Mouse (Mus musculus): ENCODE results near the gene Arid2.
"Not testable (repeated sequence)": the region's sequence is repeated elsewhere in the genome, so short reads cannot be mapped to it uniquely, and the experiment has no call there.

Gene Arid2

GRCm38 (mm10) chr15:96287369-96287975, at the start of gene Arid2:
Gene Arid2 (plus strand): TSS chr15:96287518.
- DNase-seq (ENCODE audit: low spot score in 2 of 2), result peak; percentile 75 to 89

- no peak for DNase-seq (ENCODE audit: low spot score in 2 of 2)
These were observed 49.2 kb upstream of the Arid2 start for GRCm38 (mm10) chr15:96238071-96238470.

GRCm38 (mm10) chr15:96244171-96244570, 43.1 kb upstream of the Arid2 start:
- no peak for DNase-seq (ENCODE audit: low spot score in 2 of 2)

GRCm38 (mm10) chr15:96244715-96245114, 42.6 kb upstream of the Arid2 start:
- DNase-seq (ENCODE audit: low spot score in 2 of 2), result not testable (repeated sequence)

- no peak for DNase-seq (ENCODE audit: low spot score in 2 of 2)
These were observed 33.5 kb upstream of the Arid2 start for GRCm38 (mm10) chr15:96253827-96254226.

- no peak for DNase-seq (ENCODE audit: low spot score in 2 of 2)
These were observed 33.0 kb upstream of the Arid2 start for GRCm38 (mm10) chr15:96254356-96254755.

GRCm38 (mm10) chr15:96257781-96258180, 29.5 kb upstream of the Arid2 start:
- no peak for DNase-seq (ENCODE audit: low spot score in 2 of 2)

- DNase-seq (ENCODE audit: low spot score in 2 of 2), result no peak
These were observed 22.7 kb upstream of the Arid2 start for GRCm38 (mm10) chr15:96264614-96265013.

- no peak for DNase-seq (ENCODE audit: low spot score in 2 of 2)
These were observed 19.4 kb upstream of the Arid2 start for GRCm38 (mm10) chr15:96267933-96268332.

- DNase-seq (ENCODE audit: low spot score in 2 of 2), result no peak
These were observed 18.7 kb upstream of the Arid2 start for GRCm38 (mm10) chr15:96268610-96269009.

GRCm38 (mm10) chr15:96269402-96269801, 17.9 kb upstream of the Arid2 start:
- DNase-seq (ENCODE audit: low spot score in 2 of 2), result no peak

GRCm38 (mm10) chr15:96270272-96270880, 16.9 kb upstream of the Arid2 start:
- DNase-seq (ENCODE audit: low spot score in 2 of 2), result no peak

GRCm38 (mm10) chr15:96272356-96272755, 15.0 kb upstream of the Arid2 start:
- no peak for DNase-seq (ENCODE audit: low spot score in 2 of 2)

GRCm38 (mm10) chr15:96274341-96274740, 13.0 kb upstream of the Arid2 start:
- no peak for DNase-seq (ENCODE audit: low spot score in 2 of 2)

GRCm38 (mm10) chr15:96275198-96275597, 12.1 kb upstream of the Arid2 start:
- no peak for DNase-seq (ENCODE audit: low spot score in 2 of 2)

- no peak for DNase-seq (ENCODE audit: low spot score in 2 of 2)
These were observed 11.4 kb upstream of the Arid2 start for GRCm38 (mm10) chr15:96275810-96276493.

- no peak for DNase-seq (ENCODE audit: low spot score in 2 of 2)
These were observed 10.3 kb upstream of the Arid2 start for GRCm38 (mm10) chr15:96277061-96277460.

- DNase-seq (ENCODE audit: low spot score in 2 of 2), result no peak
These were observed 6.1 kb upstream of the Arid2 start for GRCm38 (mm10) chr15:96281236-96281635.

GRCm38 (mm10) chr15:96283141-96283540, 4.2 kb upstream of the Arid2 start:
- no peak for DNase-seq (ENCODE audit: low spot score in 2 of 2)

GRCm38 (mm10) chr15:96283920-96284431, 3.3 kb upstream of the Arid2 start:
- DNase-seq (ENCODE audit: low spot score in 2 of 2), result peak; percentile 43 to 75

GRCm38 (mm10) chr15:96284711-96285322, 2.5 kb upstream of the Arid2 start:
- DNase-seq (ENCODE audit: low spot score in 2 of 2), result peak; percentile 51 to 86

- DNase-seq (ENCODE audit: low spot score in 2 of 2), result peak; percentile 80 to 91
These were observed 1.8 kb upstream of the Arid2 start for GRCm38 (mm10) chr15:96285323-96286014.
